Mouse (Mus musculus) T-cell, adult 66 days (primary cell): ENCODE results near the gene Dmbt1. TPM values are rescaled to one million over a fixed set of nuclear protein-coding genes. Genes with fewer than 3 reads are reported as not detected.

Experiments used
- total RNA-seq, 2 experiments: library from RNA; stranded (reverse); gene quantifications; 3 replicates in 1 of 2; 4 replicates in 1 of 2; pipeline ENCODE4 v1.2.4; 2023

Dmbt1 gene
- total RNA-seq = 10 to 100 TPM; 12.9 to 16.0 TPM

DNA sequence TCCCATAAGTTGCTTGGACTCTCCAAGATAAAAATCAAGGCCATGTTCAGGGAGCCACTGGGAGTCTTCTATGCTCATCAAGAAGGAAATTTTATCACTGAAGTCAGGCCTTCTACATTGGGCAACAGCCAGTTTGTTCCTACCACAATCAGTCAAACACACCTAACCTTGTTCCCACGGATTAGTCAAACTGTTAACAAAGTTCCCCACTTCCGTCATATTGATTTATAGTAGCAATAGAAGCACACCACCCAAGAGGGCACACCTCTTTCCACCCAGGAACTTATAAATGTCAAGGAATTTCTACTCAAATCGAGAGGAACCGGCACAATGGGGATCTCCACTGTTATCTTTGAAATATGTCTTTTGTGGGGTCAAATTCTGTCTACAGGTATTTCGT, at the start of gene Dmbt1:
Dmbt1 (plus strand) TSS at position 299 of the 400 bp plus-strand sequence.

DNA sequence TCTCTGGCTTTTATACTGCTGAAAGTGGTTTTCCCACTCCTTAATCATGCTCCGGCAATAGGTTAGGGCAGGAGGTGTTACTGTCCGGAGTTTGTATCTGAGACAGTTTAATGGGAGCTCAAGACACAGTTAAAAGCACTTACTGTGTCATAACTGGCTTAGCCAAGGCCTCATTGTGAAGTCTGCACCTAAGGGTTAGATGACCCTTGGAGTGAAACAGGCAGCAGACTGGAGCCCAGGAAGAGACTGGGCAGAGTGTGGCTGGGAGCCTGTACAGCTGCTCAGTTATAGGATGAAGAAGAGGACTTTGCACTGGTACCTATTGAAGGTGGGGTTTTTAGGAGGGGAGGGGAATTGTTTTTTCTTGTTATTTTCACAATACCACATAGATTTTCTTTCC, 114.4 kb downstream of the Dmbt1 start, which contains the start of gene 4933402N03Rik:
4933402N03Rik (minus strand) TSS at position 101 of the 400 bp plus-strand sequence.

Other genes starting within 250 kb of the Dmbt1 start
- 10 to 100 TPM; 79.0 to 81.5 TPM for gene Plekha1, start 166.3 kb upstream of the Dmbt1 start, total RNA-seq
- not detected for gene Htra1, start 95.9 kb upstream of the Dmbt1 start, total RNA-seq
- gene 4933402N03Rik, start 114.3 kb downstream of the Dmbt1 start, total RNA-seq = not detected
- not detected for gene 5430419D17Rik, start 142.3 kb downstream of the Dmbt1 start, total RNA-seq